Mouse (Mus musculus) liver, embryonic 14.5 days (tissue): ENCODE measurements around the gene Cpne4.

Experiments
- CTCF ChIP-seq: IDR thresholded peaks from 2 replicates; pipeline ENCODE4 v1.5.1; 2016; ENCODE audit warnings: antibody characterized with exemption, low read depth, control low read depth
- EP300 ChIP-seq: IDR thresholded peaks from 2 replicates; pipeline ENCODE4 v1.6.1; 2016; ENCODE audit warnings: antibody characterized with exemption, low read depth

DNA sequence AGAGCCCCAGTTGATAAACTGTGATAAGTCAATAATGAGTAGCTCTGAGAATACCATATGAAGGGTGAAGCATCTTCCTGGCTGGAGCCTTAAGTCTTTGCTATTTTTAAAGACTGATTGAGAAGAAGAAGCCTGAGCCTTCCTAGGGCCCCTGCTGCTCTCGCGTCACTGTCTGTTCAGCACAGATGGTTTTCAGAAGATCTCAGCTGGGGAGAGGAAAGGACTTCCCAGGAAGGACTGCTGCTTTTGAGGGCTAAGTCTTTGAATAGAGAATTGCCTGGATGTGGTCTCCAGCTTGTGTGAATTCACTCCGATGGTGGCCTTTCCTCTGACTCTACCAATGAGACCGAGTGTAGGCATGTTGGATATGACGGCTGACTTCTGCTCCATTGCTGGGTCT, 163.7 kb downstream of the Cpne4 start:
- no peak for TF ChIP-seq CTCF
- no peak for TF ChIP-seq EP300
